Mouse (Mus musculus): ENCODE measurements around the gene Emilin2.

- no peak for TF ChIP-seq CTCF (IDR thresholded peaks at IDR 0.05)
- TF ChIP-seq POLR2A (IDR thresholded peaks at IDR 0.05; ENCODE audit: insufficient read depth, low read depth, low read length), result no peak
Observed at GRCm38 (mm10) chr17:71217111-71217685, 94.6 kb downstream of the Emilin2 start.
